Mouse (Mus musculus): Measurements from ENCODE around the gene Esp15.
"Not testable (repeated sequence)": the region's sequence is repeated elsewhere in the genome, so short reads cannot be mapped to it uniquely, and the experiment has no call there.

DNA sequence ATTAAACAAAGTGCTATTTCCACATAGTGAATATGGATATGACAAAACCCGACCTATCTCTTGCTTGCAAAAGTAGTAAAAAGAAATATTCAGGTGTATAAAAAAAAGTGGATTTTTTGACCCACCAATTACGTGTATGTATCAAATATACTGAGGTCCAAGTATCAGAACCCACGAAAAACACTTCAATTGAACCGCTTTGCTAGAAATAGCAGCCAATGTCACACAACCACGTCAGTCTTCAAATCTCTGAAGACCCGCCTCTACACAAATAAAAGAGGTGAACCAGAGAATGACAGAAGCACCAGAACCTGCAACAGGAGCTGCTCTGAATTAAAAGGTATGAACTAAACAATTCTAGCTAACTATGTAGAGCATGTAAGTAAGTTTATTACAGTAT is at the start of gene Esp15:
- TF ChIP-seq POLR2A, CTCF (IDR thresholded peaks at IDR 0.05; ENCODE audit: insufficient read depth, low read depth, low read length): not testable (repeated sequence)

All from olfactory bulb, adult 2 months (tissue).